Mouse (Mus musculus) heart, adult 2 months (tissue): Measurements from ENCODE around the gene Myo6.

Experiments used
- CTCF ChIP-seq: fragments of 200-600 bp; IDR thresholded peaks from 2 replicates; pipeline ENCODE4 v1.8.1; 2022; ENCODE audit warnings: antibody characterized with exemption, mild to moderate bottlenecking, moderate library complexity
- POLR2A ChIP-seq: fragments of 200-500 bp; IDR thresholded peaks from 2 replicates; pipeline ENCODE4 v1.6.1; 2011; ENCODE audit warnings: mild to moderate bottlenecking, low read depth, low read length, control low read depth; ENCODE audit not compliant: insufficient read depth

DNA sequence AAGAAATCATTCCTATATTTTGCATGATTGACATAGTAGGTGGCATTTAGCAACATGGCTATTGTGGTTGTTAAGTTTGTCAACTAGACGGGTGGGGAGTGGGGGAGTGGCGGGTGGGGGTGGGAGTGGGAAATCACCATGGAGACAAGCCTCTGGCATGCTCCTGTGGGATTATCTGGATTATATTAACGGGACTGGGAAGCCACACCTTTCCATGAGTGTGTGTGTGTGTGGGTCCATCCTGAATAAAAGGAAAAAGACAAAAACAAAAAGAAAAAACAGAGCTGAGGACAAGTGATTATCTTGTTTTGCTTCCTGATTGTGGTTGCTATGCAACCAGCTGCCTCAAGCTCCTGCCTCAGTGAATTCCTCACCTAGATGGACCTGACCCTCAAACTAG, 20.9 kb downstream of the Myo6 start:
- TF ChIP-seq POLR2A (no peak), CTCF (no peak)
